Mouse (Mus musculus) heart, postnatal 4 days (tissue): ENCODE measurements at regions not wholly inside any gene's neighbourhood (a gene's known extent, or its start where the extent isn't known, plus 50 kb on each side); places are given as distances from the start of the nearest gene placed in this dataset.
A peak's percentile ranks its signal among the peaks of the same experiment; 100 is the strongest.

ENCODE experiments used
- DNase-seq: peaks from one replicate; pipeline ENCODE4 v3.0.0; 2021

- DNase-seq = no peak
Observed at GRCm38 (mm10) chr3:45523281-45523680, 145.1 kb downstream of the Pcdh10 start.

- no peak for DNase-seq
Observed at GRCm38 (mm10) chr3:45547091-45547490, 168.9 kb downstream of the Pcdh10 start.

GRCm38 (mm10) chr3:45555736-45556135, 177.5 kb downstream of the Pcdh10 start:
- peak; percentile 52 for DNase-seq

- no peak for DNase-seq
Observed at GRCm38 (mm10) chr3:45572995-45573394, 194.8 kb downstream of the Pcdh10 start.

- no peak for DNase-seq
Observed at GRCm38 (mm10) chr3:45577035-45577434, 198.8 kb downstream of the Pcdh10 start.

- no peak for DNase-seq
Observed at GRCm38 (mm10) chr3:45593561-45593960, 215.4 kb downstream of the Pcdh10 start.

GRCm38 (mm10) chr3:45602278-45602677, 224.1 kb downstream of the Pcdh10 start:
- no peak for DNase-seq

- DNase-seq = no peak
Observed at GRCm38 (mm10) chr3:45603151-45603550, 225.0 kb downstream of the Pcdh10 start.

GRCm38 (mm10) chr3:45620729-45621128, 242.5 kb downstream of the Pcdh10 start:
- DNase-seq = no peak

GRCm38 (mm10) chr3:45645856-45646450, 267.8 kb downstream of the Pcdh10 start:
- DNase-seq = no peak

GRCm38 (mm10) chr3:45649361-45649760, 271.2 kb downstream of the Pcdh10 start:
- no peak for DNase-seq

- DNase-seq = no peak
Observed at GRCm38 (mm10) chr3:45657023-45657422, 278.8 kb downstream of the Pcdh10 start.

GRCm38 (mm10) chr3:45658093-45658776, 280.0 kb downstream of the Pcdh10 start:
- no peak for DNase-seq

GRCm38 (mm10) chr3:45659052-45659451, 280.9 kb downstream of the Pcdh10 start:
- DNase-seq = no peak

GRCm38 (mm10) chr3:45670434-45670833, 292.2 kb downstream of the Pcdh10 start:
- DNase-seq = no peak

GRCm38 (mm10) chr3:45677672-45678071, 299.5 kb downstream of the Pcdh10 start:
- DNase-seq = no peak

GRCm38 (mm10) chr3:45681410-45681809, 303.2 kb downstream of the Pcdh10 start:
- DNase-seq = no peak

GRCm38 (mm10) chr3:45707891-45708290, 329.7 kb downstream of the Pcdh10 start:
- no peak for DNase-seq
